Mouse (Mus musculus) c-Kit-positive CD71-positive TER-119-negative erythroid progenitor cells, embryonic 14.5 days (primary cell): ENCODE measurements at regions not wholly inside any gene's neighbourhood (a gene's known extent, or its start where the extent isn't known, plus 50 kb on each side); places are given as distances from the start of the nearest gene placed in this dataset.

Experiments used
- DNase-seq: peaks from one replicate; pipeline ENCODE4 v3.0.0-alpha.2; 2013; ENCODE audit warnings: low read depth

- DNase-seq, result no peak
Measured at GRCm38 (mm10) chr6:99984856-99985224, 258.6 kb upstream of the Prok2 start.

GRCm38 (mm10) chr6:99984057-99984855 lies 258.1 kb upstream of the Prok2 start:
- no peak for DNase-seq

DNA sequence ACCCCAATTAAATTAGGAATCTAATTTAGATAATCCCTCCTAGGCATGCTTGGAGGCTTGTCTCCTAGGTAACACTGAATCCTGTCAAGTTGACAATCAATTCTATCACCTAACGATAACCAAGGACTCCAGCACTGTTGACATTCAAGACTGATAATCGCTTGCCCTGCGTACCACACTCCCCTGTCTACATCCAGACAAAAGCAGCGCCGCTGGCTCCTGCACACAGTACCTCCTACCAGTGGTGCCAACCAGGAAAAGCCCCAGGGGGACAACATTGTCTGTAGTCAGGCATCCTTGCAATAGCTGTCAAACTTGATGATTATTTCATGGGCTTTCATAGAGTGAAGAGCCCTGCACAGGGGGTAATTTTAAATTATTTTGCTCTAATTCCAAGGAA lies 253.4 kb upstream of the Prok2 start:
- no peak for DNase-seq

DNA sequence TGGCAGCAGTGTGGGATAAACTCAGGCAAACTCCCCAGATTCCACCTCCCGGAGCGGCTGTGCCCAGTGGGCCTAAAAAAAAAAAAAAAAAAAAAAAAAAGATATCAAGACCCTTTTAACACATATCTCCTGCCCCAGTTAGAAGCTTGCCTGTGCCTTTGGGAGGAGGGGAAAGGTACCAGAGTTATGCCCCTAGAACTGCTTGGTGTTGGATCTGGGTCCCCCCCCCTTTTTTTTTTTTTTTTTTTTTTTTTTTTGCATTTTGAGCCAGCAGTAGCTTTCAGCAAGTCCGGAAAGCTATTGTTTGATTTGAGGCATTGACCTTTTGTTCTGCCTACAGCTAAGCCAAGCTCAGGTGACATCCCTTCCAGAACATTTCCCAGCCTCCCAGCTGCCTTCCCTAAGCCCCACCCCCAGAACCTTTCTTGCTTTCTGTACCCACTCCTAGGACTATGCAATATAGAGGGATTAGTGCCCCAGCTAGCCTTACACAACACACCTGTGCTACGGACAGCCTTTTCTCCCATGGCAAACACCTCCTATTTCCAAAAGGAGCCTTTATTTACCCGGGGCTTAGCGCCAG lies 252.1 kb upstream of the Prok2 start:
- DNase-seq, result no peak

- no peak for DNase-seq
Measured at GRCm38 (mm10) chr6:99976144-99976543, 250.0 kb upstream of the Prok2 start.

- no peak for DNase-seq
Measured at GRCm38 (mm10) chr6:99975486-99975885, 249.3 kb upstream of the Prok2 start.

GRCm38 (mm10) chr6:99974464-99974863 lies 248.3 kb upstream of the Prok2 start:
- DNase-seq, result no peak

DNA sequence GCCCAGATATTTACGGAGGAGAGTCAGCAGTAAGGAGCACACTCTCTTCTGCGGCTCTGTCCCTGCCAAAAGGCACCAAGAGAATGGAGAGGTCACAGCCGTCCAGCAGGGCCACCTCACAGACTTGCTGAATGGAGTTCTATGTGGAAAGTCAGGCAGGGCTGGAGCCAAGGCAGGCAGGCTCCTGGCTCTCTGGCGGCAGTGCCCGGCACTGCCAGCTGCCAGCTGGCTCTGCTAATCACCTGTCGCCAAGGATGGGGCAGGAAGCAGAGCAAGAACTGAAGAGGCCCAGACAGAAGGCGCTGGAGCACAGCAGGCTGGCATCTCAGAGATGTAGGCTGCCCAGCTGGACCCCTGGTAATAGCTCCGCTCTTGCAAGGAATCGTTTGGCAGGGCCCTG lies 245.2 kb upstream of the Prok2 start:
- no peak for DNase-seq

- DNase-seq, result no peak
Measured at GRCm38 (mm10) chr6:99968889-99969288, 242.7 kb upstream of the Prok2 start.

DNA sequence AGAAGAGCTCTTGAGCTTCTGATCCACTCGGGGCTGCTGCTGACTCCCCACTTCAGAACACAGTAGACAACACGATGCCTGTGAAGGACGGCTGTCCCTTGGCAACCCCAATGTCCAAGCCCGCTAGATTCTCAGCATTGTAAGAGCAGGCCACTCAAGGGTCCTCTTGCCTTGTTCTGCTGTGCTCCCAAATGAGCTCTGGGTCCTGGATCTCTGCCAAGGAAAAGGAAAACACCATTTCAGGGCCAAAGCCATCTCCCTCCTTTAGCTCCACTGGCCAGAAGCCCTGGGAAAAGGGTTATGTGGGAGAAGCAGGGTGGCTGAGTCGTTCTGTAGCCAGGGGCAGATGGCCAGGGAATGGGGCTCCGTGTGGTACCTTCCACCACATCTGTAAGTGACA lies 241.3 kb upstream of the Prok2 start:
- DNase-seq, result no peak

GRCm38 (mm10) chr6:99964540-99964939 lies 238.3 kb upstream of the Prok2 start:
- DNase-seq, result no peak

GRCm38 (mm10) chr6:99964007-99964406 lies 237.8 kb upstream of the Prok2 start:
- DNase-seq, result no peak

GRCm38 (mm10) chr6:99959371-99959770 lies 233.2 kb upstream of the Prok2 start:
- DNase-seq, result no peak

DNA sequence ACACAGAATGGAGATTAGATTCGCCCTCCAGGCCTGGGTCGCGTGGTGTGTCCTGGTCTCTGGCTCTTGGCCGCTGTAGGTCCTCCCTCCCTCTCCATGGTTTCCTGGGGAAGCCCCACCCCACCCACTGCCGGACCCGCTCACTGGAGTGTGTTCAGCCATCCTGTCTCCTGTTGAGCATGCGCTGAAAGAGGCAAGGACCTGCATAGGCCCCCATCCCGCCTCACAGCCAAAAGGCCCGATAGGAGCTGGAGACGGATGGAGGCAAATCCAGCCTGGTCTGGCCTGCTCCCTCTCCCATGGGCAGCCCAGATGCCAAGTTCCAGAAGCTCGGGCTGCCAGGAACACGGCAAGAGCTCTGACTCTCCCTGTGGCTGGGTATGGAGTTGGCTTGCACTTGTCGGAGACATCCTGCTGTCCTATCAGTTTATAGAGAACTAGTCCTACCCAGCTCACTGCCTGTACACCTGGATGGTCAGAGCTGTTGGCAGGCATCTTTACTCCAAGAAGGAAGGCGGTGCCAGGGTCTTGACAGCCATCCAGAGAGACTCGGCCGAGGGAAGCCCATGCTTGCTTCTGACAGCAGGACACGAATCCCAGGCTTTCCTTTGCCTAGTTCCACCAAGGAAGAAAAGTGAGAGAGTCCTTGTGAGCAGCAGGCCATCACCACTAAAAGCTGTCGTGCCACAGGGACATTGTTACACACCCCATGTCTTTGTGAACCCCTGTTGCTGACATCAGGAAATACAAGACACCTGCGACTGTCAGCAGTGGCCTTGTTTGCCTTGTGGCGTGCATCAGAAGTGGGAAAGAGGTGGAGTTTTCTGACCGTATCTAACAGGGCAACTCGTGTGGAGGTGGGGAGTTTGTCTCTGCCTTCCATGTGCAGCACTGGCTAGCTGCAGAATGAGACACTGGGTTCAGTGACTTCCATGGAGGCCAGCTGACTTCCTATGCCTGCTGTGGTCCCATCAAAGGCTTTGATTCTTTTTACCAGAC lies 228.9 kb upstream of the Prok2 start:
- DNase-seq, result no peak

DNA sequence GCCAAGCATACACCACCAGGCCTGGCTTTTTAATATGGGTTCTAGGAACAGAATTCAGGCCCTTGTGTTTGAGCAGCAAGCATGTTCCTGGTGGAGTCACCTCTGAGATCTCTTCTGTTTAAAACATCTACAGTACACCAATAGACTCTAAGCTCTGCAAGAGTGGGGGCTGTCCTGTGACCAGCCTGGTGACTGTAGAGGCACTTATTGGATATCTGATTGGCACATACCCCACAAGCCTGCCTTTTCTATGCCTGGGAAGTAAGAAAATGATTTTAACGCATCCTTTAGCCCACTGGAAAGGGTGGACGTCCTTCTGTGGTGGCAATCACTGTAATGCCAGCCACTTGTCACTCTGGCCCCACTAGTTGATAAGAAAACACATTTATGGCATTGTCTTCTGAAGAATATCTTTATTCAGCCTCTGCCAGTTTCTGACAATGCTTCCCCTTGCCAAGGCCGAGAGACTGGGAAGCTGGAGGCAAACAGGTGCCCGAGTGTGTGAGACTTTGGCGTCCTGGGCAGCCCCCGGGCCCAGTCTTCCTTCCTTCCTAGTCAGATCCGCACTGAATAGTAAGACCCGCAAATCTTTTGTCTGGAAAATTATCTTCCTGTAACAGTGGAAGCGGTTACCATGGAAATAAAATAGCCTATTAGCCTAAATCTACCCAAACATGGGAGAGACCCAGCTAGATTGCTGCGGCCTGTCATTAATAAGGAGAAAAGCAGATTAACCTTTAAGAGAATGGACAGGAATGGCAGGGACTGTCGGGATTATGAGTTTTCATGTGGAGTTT lies 228.0 kb upstream of the Prok2 start:
- no peak for DNase-seq

GRCm38 (mm10) chr6:99950811-99951210 lies 224.6 kb upstream of the Prok2 start:
- no peak for DNase-seq

DNA sequence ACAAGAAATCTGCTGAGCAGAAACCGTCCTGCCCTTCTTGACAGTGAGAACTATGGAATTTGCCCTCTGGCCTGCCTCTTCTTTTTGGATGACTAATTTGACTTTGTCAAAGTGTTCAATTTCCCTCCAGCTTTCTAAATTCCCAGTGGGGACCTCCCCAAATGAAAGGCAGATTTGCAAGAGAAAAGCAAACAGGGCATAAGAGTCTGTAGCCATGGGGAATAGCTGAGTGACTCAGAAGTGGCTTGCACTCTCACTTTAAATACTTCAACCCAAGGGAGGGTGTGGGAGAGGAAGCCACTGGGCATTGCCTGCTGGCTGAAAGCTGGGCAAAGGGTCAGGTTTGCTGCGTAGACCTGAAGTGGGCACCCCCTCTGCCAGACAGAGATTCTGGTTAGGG lies 220.7 kb upstream of the Prok2 start:
- DNase-seq, result no peak

DNA sequence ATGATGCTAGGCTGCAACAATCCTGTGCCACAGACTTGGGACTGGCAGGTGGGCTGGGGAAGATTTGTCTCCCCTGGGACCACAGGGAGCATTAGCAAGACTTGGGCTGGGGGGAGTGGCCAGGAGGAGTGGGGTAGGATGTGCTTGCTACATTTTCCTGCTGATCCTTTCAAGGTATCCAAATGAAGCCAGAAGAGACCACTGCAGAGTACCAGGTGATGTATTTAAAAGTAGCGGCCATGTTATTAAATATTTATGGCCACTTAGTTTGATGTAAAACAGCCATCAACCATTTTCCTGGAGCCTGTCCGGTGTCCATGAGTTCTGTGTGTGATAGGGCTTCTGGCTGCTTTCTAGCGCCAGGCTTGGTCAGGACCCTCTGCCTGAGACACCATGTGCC lies 220.3 kb upstream of the Prok2 start:
- no peak for DNase-seq

GRCm38 (mm10) chr6:99945691-99946090 lies 219.5 kb upstream of the Prok2 start:
- no peak for DNase-seq

GRCm38 (mm10) chr6:99942958-99943357 lies 216.8 kb upstream of the Prok2 start:
- DNase-seq, result no peak

GRCm38 (mm10) chr6:99940118-99940517 lies 213.9 kb upstream of the Prok2 start:
- no peak for DNase-seq

GRCm38 (mm10) chr6:99939382-99939781 lies 213.2 kb upstream of the Prok2 start:
- no peak for DNase-seq
